Mouse (Mus musculus) lung, postnatal 0 days (tissue): ENCODE results near the gene Xndc1.

Experiments used
- CTCF ChIP-seq: IDR thresholded peaks from 2 replicates; pipeline ENCODE4 v1.5.1; 2016; ENCODE audit warnings: antibody characterized with exemption, mild to moderate bottlenecking
- EP300 ChIP-seq: IDR thresholded peaks from 2 replicates; pipeline ENCODE4 v1.6.1; 2016; ENCODE audit warnings: antibody characterized with exemption, mild to moderate bottlenecking, control low read depth

DNA sequence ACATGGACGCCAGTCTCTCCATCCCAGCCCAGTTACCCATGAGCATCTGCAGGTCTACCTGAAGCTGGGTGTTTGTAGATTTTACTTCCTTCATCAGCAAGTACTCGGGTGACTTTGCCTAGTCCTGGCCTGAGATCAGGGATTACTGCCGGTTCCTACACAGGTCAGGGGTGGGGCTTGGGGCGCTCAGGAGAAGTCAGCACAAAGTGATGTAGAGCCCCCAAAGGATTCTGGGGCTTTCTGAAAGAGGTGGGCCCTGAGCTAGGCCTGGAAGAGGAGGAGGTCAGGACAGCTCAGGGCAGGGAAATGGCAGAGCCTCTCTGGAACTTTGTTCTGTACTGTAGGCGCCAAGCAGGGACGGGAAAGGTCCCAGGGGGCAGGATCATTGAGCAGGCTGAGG, 37.4 kb downstream of the Xndc1 start:
- TF ChIP-seq CTCF (no peak), EP300 (no peak)
